Mouse (Mus musculus) adrenal gland, adult 2 months (tissue): ENCODE data around the gene Prr14l. TPM values are rescaled to one million over a fixed set of nuclear protein-coding genes. Genes with fewer than 3 reads are reported as not detected.
A peak's percentile ranks its signal among the peaks of the same experiment; 100 is the strongest.
"Not testable (repeated sequence)": the region's sequence is repeated elsewhere in the genome, so short reads cannot be mapped to it uniquely, and the experiment has no call there.

Experiments
- DNase-seq: peaks from one replicate; pipeline ENCODE4 v3.0.0; 2021
- polyA plus RNA-seq: library from polyadenylated mRNA; depleted of rRNA; stranded (reverse); fragments of >200 nt; gene quantifications from 2 replicates; pipeline ENCODE4 v1.2.3, GENCODE M21; 2012
- total RNA-seq, 2 experiments: library from RNA; stranded (reverse); gene quantifications; 2 replicates each; pipeline ENCODE4 v1.2.3; 2021

Prr14l gene
- total and polyA plus RNA-seq, 3 experiments: 10.6 to 45.6 (median 25.1) TPM

DNA sequence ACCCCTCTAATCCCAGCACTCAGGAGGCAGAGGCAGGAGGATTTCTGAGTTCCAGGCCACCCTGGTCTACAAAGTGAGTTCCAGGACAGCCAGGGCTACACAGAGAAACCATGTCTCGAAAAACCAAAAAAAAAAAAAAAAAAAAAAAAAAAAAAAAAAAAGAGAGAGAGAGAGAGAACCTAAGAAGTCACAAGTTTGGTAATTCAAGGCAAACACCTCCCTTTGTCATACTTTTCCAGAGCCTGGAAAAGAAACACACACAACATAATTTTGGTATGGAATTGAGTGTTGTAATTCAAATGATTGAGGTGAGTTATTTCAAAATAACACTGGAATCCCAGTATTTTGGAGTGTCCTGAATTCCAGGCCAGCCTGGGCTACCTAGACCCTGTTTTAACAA, 67.6 kb downstream of the Prr14l start:
- not testable (repeated sequence) for DNase-seq

DNA sequence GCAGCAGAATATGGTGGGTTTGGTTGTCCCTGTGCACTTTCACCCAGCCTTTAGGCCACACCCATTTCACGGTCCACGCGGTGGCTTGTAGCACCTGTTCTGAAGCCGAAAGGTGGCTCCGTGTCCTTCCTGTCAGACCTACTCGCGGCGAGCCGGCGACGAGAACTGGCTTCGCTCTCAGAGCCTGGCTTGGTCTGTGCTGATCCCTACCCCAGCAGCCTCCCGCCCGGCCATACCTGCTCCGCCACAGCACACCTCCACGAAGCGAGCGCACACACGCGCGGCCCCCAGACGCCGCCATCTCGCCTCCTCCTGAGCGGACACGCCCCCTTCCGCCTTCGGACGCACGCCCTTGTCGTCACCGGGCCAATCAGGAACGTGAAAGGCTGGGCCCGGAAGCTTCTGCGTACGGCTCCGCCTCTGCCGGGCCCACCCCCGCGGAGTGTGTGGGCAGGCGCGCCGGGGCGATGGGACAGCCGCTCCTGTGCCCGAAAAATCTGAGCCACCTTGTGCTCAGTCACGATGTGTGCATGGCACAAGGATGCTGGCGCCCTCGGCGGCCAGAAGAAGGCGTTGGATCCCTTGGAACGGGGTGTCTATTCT, 68.6 kb downstream of the Prr14l start, which contains the start of gene Pisd:
Gene Pisd (minus strand): TSS at position 334 of the 603 bp plus-strand sequence.
- peak; percentile 97 for DNase-seq

DNA sequence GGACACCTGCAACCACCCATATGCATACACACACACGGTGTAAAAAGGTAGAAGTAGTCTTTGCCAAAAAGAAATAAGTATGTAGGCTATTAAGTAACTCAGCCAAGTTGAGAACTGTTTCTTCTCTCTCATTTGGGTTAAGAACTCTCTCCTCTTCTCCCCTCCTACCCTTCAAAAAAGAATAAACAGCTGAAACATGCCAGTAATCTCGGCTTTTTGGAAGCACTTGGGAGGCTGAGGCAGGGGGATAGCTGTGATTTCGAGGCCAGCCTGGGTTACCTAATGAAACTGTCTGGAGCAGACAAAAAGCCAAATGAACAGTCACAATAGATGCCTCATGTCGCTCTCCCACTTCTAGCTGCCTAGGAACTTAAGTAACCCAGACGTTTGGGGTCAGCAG, 69.3 kb downstream of the Prr14l start:
- DNase-seq: no peak

DNA sequence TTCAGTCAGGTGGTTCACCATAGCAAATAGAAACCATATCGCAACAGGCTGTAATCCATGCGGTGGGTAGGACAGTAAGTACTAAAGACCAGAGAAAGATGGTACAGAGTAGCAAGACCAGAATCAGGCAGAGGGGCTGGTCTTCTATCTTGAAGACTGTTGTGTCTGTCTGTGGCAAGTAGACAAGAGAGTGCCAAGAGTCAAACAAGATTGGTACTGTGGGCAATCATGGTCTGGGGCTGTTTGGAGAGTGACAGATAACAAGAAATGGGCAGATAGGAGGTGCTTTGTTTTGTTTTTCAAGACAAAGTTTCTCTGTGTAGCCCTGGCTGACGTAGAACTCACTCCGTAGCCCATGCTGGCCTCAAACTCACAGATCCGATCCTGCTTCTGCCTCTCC, 72.5 kb downstream of the Prr14l start:
- DNase-seq: no peak

GRCm38 (mm10) chr5:32778168-32778567, 75.9 kb downstream of the Prr14l start:
- no peak for DNase-seq

DNA sequence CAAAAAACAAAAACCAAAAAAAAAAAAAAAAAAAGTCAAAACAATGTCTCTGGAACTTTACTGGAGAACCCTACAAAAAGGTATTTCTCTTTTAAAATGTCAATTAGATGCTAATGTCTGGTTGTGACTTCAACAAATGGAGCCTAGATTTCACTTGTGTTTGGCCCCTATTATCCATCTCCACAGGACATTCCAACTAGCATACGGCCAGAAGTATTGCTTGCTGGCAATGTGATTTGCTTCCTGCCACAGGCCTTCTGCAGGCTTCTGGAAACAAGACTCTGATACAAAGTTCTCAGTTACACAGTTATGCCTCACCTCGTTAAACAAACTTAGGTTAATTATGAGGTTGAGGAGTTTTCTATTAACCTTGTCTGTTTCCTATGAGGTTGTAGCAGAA, 81.7 kb downstream of the Prr14l start:
- no peak for DNase-seq

DNA sequence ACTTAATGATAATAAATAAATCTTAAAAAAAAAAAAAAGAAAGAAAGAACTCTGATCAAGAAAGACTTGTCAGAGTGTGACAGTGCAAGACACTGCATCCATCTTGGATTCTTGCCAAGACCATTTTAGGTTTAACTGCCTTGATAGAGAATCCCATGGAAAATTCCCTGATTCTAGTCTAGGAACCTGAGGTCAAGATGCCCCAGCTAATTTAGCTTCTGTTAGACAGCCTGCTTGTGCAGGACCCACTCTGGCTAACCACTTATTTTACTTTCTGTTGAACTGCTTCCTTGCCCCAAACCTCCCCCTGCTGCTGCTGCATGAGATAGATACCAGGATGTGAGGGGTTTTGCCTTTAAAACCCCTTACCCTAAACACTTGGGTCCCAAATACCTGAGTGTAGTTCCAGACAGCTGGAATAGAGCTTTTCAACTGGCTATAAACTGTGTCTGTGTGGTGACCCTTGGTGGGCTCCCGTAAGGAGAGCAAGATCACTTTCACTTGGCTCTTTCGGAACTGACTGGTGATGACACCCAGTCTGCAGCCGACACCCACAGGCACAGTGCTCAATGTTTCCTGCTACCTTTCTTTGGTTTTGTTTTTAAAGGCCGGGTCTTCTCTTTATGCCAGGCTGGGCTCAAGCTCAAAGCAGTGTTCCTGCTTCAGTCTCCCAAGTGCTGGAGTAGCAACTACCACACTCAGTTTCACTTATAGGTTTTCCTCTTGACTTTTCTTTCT, 86.3 kb downstream of the Prr14l start:
- DNase-seq: no peak

DNA sequence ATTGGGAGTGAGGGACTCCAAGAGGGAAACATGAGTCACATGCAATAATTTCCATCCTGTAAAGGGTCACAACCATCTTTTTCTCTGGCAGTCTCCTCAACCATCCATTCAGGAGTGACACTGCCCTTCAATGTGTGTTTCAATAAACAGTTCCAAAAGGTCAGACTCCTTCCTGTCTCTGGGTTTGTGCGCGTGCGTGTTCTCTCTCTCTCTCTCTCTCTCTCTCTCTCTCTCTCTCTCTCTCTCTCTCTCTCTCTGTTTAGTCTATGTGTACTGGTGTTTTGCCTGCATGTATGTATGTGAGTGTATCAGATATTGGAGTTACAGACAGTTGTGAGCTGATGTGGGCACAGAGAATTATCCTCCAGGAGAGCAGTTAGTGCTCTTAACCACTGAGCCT, 87.1 kb downstream of the Prr14l start:
- no peak for DNase-seq

DNA sequence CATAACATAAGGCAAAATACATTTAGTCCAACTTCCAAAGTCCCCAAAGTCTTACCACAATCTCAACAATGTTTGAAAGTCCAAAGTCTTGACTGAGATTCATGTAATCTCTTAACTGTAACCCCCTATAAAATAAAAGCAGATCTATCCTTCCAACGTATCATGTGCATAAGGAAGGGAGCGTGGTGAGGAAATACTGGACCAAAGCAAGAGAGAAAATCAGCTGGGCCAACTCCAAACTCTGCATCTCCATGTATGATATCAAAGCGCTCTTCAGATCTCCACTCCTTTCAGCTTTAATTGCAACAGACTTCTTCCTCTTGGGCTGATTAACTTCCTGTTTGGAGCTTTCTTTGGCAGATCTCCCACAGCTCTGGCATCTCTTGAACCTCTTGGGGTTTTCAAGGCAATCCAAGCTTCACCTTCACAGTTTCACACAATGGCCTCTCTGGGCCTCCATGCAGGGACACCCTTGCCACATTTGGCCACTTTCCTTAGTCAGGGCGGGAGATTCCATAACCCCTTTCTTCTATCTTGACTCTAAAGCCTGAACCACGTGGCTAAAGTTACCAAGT, 92.4 kb downstream of the Prr14l start:
- DNase-seq: no peak

GRCm38 (mm10) chr5:32760787-32761186, 93.3 kb downstream of the Prr14l start:
- DNase-seq: no peak

DNA sequence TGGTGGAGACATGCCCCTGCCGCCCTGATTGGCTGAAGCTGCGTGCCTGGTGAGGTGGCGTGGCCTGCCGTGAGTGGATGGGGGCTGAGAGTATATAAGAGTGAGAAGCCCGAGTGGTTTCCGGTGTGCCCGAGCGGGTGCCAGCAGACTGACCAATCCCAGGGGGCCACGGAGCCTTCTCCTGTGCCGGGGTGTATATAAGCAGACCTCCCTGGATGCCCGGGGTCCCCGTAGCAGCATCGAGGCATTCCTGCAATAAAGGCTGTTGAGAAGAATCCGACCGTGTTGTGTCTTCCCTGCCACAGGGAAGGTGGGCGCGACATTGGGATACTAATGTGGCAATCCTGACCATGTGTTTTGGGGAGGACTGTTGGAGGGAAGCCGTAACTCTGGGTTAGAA, 93.7 kb downstream of the Prr14l start:
- DNase-seq: not testable (repeated sequence)

DNA sequence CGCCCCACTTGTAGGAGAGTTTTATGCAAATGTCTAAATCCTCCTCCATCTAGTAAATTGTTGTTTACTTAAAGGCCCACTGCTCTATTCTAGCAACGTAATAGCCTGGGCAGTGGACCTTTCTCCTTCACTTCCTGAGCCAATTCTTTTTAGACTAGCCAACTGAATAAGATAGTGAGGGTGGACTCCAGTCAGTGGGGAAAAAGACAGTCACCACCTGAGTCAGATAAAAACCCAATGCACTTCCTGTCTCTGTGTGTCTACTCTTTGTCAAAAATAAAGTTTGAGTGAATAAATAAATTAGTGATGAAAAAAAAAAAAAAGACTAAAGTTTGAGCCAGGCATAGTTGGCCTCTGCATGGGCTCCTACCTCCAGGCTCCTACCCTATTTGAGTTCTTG, 94.4 kb downstream of the Prr14l start:
- DNase-seq: no peak

- DNase-seq: no peak
Observed at GRCm38 (mm10) chr5:32756141-32756540, 97.9 kb downstream of the Prr14l start.

- no peak for DNase-seq
Observed at GRCm38 (mm10) chr5:32751736-32752135, 102.3 kb downstream of the Prr14l start.

GRCm38 (mm10) chr5:32748936-32749335, 105.1 kb downstream of the Prr14l start:
- no peak for DNase-seq

DNA sequence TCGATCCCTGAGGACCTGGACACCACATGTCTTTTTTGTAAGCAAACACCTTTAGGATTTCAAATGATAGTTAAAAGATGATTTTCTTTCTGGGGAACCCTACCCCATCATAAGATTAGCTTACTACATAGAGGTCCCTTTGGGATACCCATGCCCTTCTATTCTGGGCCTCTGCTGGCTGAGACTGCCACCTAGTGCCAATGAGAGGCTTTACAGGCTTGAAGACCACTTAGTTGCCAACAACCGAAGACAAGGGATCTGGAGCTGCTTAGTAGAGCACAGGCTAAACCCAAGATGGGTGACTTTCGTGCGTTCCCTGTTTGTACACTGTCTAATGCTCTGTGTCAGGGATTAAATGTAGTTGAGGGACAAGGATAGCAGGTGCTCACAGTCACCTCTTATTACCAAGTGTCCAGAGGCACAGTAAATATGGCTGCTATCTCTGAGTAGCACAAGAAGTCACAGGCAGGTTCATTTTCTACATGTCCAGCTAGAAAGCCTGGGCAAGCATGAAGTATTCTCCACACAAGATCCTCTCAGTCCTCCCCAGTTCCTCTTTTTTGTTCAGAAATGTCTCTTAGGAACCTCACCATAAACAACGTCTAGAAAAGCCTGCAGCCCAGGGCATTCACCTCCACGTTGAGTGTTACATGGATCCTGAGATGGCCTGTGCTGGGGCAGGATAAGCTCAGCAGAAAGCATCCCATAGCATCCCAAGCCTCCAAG, 106.2 kb downstream of the Prr14l start:
- DNase-seq: peak; percentile 53

DNA sequence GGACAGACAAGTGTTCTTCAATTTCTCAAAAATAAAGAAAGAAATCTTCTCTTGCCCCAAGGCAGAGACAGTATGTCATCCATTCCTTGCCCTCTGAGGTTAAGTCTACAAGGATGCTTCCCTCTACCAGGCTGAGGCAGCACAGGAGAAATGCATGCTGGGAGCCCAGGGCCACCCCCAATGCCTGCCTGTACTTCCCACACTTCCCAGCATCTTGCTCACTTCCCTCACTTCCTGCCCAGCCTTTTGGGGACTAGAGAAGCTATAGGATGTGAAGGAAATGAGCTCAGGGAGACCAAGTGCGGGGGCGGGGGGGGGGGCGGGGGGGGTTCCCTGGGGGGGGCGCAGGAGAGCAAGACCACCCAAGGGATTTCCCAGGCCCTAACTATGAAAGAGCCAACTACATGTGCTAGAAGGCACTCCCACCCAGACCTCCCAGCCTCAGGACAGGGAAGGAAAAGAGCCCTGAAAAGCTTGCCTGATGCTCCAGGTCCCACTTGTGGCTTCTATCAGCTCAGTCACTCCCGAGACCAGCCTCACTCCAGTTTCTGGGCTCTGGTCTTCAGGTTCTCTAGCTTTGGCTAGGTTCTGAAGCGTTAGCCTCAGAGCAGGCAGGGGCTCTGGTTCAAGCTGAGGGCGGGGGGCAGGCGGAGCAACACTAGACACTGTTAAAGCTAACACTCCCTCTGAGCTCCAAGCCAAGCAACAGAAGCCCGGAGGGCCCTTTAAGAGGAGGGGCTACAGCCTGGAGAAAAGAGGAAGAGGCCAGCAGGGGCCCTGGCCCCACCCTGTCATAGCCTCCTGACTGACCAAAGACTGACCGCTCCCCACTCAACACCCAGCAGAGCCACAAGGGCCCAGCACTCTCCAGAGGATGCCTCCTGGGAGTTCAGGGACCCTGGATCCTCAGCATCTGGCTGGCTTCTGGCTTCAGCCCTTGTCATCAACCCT, 108.1 kb downstream of the Prr14l start:
- peak; percentile 90 for DNase-seq

GRCm38 (mm10) chr5:32742149-32742548, 111.9 kb downstream of the Prr14l start:
- DNase-seq: no peak

DNA sequence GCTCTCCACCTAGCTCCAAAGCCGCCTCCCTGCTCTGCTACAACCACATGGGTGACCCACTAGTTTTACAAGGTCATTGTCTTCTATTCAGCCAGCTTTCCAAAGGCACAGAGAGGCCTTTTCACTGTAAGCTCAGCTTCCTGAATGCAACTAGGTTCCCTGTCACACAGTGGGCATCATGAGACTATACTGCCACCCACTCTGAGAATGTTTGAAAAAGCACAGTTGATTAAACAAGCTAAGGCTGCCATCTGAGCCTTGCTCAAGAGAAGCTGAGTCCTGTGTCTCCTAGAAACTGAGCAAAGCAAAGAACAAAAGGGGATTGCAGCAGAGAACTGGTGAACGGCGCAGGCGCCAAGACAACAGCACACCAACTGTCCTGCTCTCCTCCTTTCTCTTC, 112.7 kb downstream of the Prr14l start:
- DNase-seq: not testable (repeated sequence)

- not testable (repeated sequence) for DNase-seq
Observed at GRCm38 (mm10) chr5:32740850-32741249, 113.2 kb downstream of the Prr14l start.

- DNase-seq: no peak
Observed at GRCm38 (mm10) chr5:32740138-32740537, 113.9 kb downstream of the Prr14l start.
